Mouse (Mus musculus) E14TG2a.4 (cell line): ENCODE data around the gene Trdn.

Experiments used
- CTCF ChIP-seq: conservative IDR thresholded peaks from 2 replicates; pipeline ENCODE4 v1.5.1; 2014; ENCODE audit warnings: low read length
- NANOG ChIP-seq: IDR thresholded peaks from 2 replicates; pipeline ENCODE4 v1.6.1; 2014; ENCODE audit warnings: borderline replicate concordance, low read length, mixed read lengths

GRCm38 (mm10) chr10:33060771-33061170 lies 19.6 kb upstream of the Trdn start:
- no peak for TF ChIP-seq CTCF
- no peak for TF ChIP-seq NANOG
